Mouse (Mus musculus) liver, postnatal 0 days (tissue): ENCODE measurements around the gene Gm20388. TPM values are rescaled to one million over a fixed set of nuclear protein-coding genes. Genes with fewer than 3 reads are reported as not detected.

Experiments used
- ATAC-seq: fragments of 200-750 bp; cut with Nextera tagmentation; 2 replicates; pipeline ENCODE4 v1.8.0; 2017; ENCODE audit warnings: mild to moderate bottlenecking, moderate library complexity
- DNase-seq: peaks from one replicate; pipeline ENCODE4 v3.0.0-alpha.2; 2016
- H3K27ac ChIP-seq: fragments of 300-500 bp; sonication (generic); 2 replicates; pipeline ENCODE4 v1.5.1; 2014; ENCODE audit warnings: antibody characterized with exemption, moderate library complexity, mild to moderate bottlenecking, low read depth
- H3K27me3 ChIP-seq: fragments of 300-500 bp; sonication (generic); 2 replicates; pipeline ENCODE4 v1.6.1; 2014; ENCODE audit warnings: low read length, control low read depth, mixed read lengths; ENCODE audit not compliant: insufficient read depth
- H3K36me3 ChIP-seq: fragments of 300-500 bp; sonication (generic); replicated peaks from 2 replicates; pipeline ENCODE4 v1.6.1; 2014; ENCODE audit warnings: mild to moderate bottlenecking, control low read depth, low read length, moderate library complexity, mixed read lengths; ENCODE audit not compliant: insufficient read depth
- H3K4me1 ChIP-seq: fragments of 300-500 bp; sonication (generic); 2 replicates; pipeline ENCODE4 v1.6.1; 2014; ENCODE audit warnings: antibody characterized with exemption, mild to moderate bottlenecking, control low read depth; ENCODE audit not compliant: insufficient read depth
- H3K4me2 ChIP-seq: fragments of 300-500 bp; sonication (generic); 2 replicates; pipeline ENCODE4 v1.6.1; 2014; ENCODE audit warnings: low read depth, mild to moderate bottlenecking, low read length, moderate library complexity, mixed read lengths
- H3K4me3 ChIP-seq: fragments of 300-500 bp; sonication (generic); 2 replicates; pipeline ENCODE4 v1.5.1; 2014; ENCODE audit warnings: low read depth, low read length
- H3K9ac ChIP-seq: fragments of 300-500 bp; sonication (generic); replicated peaks from 2 replicates; pipeline ENCODE4 v1.6.1; 2014; ENCODE audit warnings: mild to moderate bottlenecking, moderate library complexity
- H3K9me3 ChIP-seq: fragments of 300-500 bp; sonication (generic); 2 replicates; pipeline ENCODE4 v1.6.1; 2016; ENCODE audit warnings: mild to moderate bottlenecking, control low read depth, low read length, mixed read lengths
- CTCF ChIP-seq: sonication (generic); IDR thresholded peaks from 2 replicates; pipeline ENCODE4 v1.5.1; 2016; ENCODE audit warnings: antibody characterized with exemption, low read depth
- EP300 ChIP-seq: IDR thresholded peaks from 2 replicates; pipeline ENCODE4 v1.6.1; 2016; ENCODE audit warnings: antibody characterized with exemption, low read depth, mild to moderate bottlenecking
- WGBS: fragments of 180-500 bp; shearing (Covaris S2); extraction: QIAGEN DNeasy Blood & Tissue Kit; methylation state at CpG from one replicate; pipeline ENCODE4 v1.1.7; 2014; ENCODE audit not compliant: insufficient replicate concordance; 5-methylcytosine and 5-hydroxymethylcytosine counted together
- polyA plus RNA-seq: library from polyadenylated mRNA; unstranded; fragments of >200 nt; fragmentation: Nextera tagmentation; extraction: Ambion mirVana; gene quantifications from 2 replicates; pipeline ENCODE4 v1.2.1, GENCODE M21; 2015

Gene Gm20388
- polyA plus RNA-seq, 1 experiment from 2014 or later, result not detected

DNA sequence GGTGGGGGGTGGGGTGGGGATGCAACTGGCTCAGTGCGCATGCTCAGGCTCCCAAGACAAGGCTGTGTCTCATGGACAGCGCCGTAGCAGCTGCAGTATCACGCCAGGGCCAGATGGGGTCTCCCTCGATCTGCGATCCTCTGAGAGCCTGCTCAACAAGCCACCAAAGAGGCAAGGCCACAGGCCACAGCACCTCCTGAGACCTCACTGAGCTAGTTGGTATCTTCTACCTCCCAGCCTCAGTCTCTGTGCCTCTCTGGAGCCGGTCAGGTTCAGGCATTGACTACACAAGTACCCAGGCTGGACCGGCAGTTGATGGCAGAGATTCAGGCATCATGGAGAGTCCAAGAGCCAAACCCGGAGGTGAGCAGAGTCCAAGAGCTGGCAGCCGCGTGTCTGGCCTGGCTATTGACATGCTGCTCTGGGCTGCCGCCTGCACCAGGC lies 1807.4 kb downstream of the Gm20388 start:
- ATAC-seq, result peak; percentile 57
- peaks cover 4% of the 10 kb centered on the region; the same call in 1 of the 2 replicates for H3K27me3 ChIP-seq

DNA sequence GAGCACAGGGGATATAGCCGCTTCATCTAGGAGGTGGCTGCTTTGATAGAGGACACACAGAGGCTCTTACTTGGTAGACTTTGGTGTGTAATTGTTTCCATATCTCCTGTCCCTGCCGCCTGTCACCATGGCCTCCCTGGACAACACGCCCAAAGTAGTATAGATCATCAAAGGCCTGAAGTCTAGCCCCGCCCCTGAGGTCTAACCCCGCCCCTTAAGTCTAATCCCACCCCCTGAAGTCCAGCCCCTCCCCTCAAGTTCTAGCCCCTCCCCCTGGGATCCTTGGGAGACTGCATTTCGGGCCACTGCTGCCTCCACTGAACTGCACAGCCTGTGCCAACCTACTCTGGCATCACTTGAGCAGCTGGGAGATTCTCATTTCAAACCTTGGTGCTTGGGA lies 1808.3 kb downstream of the Gm20388 start:
- ATAC-seq (no peak), DNase-seq (no peak)
- no peak overlapping the region for H3K9ac ChIP-seq
- no peak overlapping the region for H3K4me2 ChIP-seq
- H3K27ac ChIP-seq, result no peak overlapping the region
- no peak for TF ChIP-seq CTCF
- TF ChIP-seq EP300, result no peak
- H3K4me3 ChIP-seq, result no peak overlapping the region
- no peaks in the 10 kb centered on the region for H3K9me3 ChIP-seq
- no peaks in the 10 kb centered on the region for H3K4me1 ChIP-seq
- peaks cover 4% of the 10 kb centered on the region; the same call in 1 of the 2 replicates for H3K27me3 ChIP-seq
- 58% methylated on average over 6 of the region's 6 CpGs for WGBS
- no peaks in the 10 kb centered on the region for H3K36me3 ChIP-seq

More for the DNA sequence above, 1807.4 kb downstream of the Gm20388 start:
- Histone ChIP-seq H3K27ac (no peak overlapping the region), H3K36me3 (no peaks in the 10 kb centered on the region), H3K9ac (no peak overlapping the region), H3K4me1 (no peaks in the 10 kb centered on the region), H3K4me2 (no peak overlapping the region), H3K9me3 (no peaks in the 10 kb centered on the region), H3K4me3 (no peak overlapping the region)
- peak; percentile 73 for DNase-seq
- TF ChIP-seq EP300 (no peak), CTCF (peak; percentile 81)
- 26% methylated on average over 12 of the region's 12 CpGs for WGBS

DNA sequence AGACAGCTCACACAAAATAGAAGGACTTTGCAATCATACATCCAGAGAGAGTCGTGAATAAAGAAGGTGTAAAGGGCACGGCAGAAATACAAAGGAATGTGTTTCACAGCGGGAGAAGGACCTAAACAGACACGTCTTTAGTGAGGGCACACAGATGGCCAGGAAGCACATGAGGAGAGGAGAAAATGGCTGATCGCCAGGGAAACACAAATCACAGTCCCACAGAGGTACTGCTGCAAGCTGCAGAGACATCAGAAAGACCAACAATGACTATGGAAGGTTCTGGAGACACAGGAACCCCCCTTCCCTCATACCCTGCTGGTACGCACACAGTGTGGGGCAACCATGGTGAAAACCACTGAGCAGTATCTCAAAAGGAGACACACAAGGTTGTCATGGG lies 1810.4 kb downstream of the Gm20388 start:
- ATAC-seq, result no peak
- H3K4me1 ChIP-seq, result no peaks in the 10 kb centered on the region
- H3K9me3 ChIP-seq, result no peaks in the 10 kb centered on the region
- peaks cover 4% of the 10 kb centered on the region; the same call in 1 of the 2 replicates for H3K27me3 ChIP-seq
- DNase-seq, result no peak
- no peak overlapping the region for H3K27ac ChIP-seq
- no peaks in the 10 kb centered on the region for H3K36me3 ChIP-seq
- TF ChIP-seq CTCF, result no peak
- TF ChIP-seq EP300, result no peak
- H3K4me2 ChIP-seq, result no peak overlapping the region
- WGBS, result 60% methylated on average over 6 of the region's 6 CpGs
- no peak overlapping the region for H3K4me3 ChIP-seq
- H3K9ac ChIP-seq, result no peak overlapping the region

- no peak overlapping the region for H3K4me3 ChIP-seq
- 73% methylated on average over 10 of the region's 12 CpGs for WGBS
Observed at GRCm38 (mm10) chr8:121723846-121724245, 1813.2 kb downstream of the Gm20388 start.

GRCm38 (mm10) chr8:121727164-121727563 lies 1816.5 kb downstream of the Gm20388 start:
- Histone ChIP-seq H3K4me3 (no peak overlapping the region), H3K9me3 (no peaks in the 10 kb centered on the region), H3K27ac (no peak overlapping the region), H3K36me3 (no peaks in the 10 kb centered on the region), H3K4me2 (no peak overlapping the region), H3K27me3 (peaks cover 39% of the 10 kb centered on the region), H3K4me1 (no peaks in the 10 kb centered on the region), H3K9ac (no peak overlapping the region)
- TF ChIP-seq CTCF (no peak), EP300 (no peak)
- WGBS, result 61% methylated on average over 3 of the region's 3 CpGs
- no peak for ATAC-seq
- DNase-seq, result no peak

More at GRCm38 (mm10) chr8:121723846-121724245, 1813.2 kb downstream of the Gm20388 start:
- no peak for DNase-seq
- no peak for TF ChIP-seq EP300
- no peak for TF ChIP-seq CTCF
- H3K9me3 ChIP-seq, result no peaks in the 10 kb centered on the region
- H3K9ac ChIP-seq, result no peak overlapping the region
- H3K4me1 ChIP-seq, result no peaks in the 10 kb centered on the region
- H3K27ac ChIP-seq, result no peak overlapping the region
- no peaks in the 10 kb centered on the region for H3K36me3 ChIP-seq
- ATAC-seq, result no peak
- H3K27me3 ChIP-seq, result peaks cover 9% of the 10 kb centered on the region
- H3K4me2 ChIP-seq, result no peak overlapping the region

DNA sequence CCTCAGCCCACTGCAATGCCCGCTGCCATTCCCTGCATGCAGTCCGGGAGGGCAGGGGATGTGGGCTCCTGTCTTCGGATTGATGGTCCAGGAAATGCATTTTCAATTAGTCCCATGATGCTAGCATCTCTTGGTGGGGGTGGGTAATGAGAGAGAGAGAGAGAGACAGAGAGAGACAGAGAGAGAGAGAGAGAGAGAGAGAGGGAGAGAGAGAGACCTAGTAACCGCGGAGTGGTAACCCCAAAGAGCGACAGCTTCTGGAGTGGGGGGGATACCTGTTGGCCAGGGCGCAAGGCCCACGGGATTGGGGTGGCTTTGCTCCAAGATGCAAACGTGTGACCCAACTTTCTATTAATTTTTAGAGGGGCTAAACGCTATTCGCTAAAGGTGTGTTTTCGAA lies 1818.7 kb downstream of the Gm20388 start, which contains the start of gene Jph3:
Jph3 (plus strand) TSS at position 301 of the 400 bp plus-strand sequence.
- no peaks in the 10 kb centered on the region for H3K9me3 ChIP-seq
- peaks cover 44% of the 10 kb centered on the region for H3K27me3 ChIP-seq

GRCm38 (mm10) chr8:121729754-121730153 lies 1819.1 kb downstream of the Gm20388 start:
- H3K27me3 ChIP-seq, result peaks cover 44% of the 10 kb centered on the region
- no peak for DNase-seq
- TF ChIP-seq CTCF (no peak), EP300 (no peak)
- peak overlapping the region; percentile 44; the same call in 1 of the 2 replicates for H3K4me2 ChIP-seq
- H3K4me1 ChIP-seq, result no peaks in the 10 kb centered on the region
- WGBS, result 0% methylated on average over 38 of the region's 54 CpGs
- H3K36me3 ChIP-seq, result no peaks in the 10 kb centered on the region
- H3K9ac ChIP-seq, result no peak overlapping the region
- H3K4me3 ChIP-seq, result no peak overlapping the region
- H3K27ac ChIP-seq, result no peak overlapping the region
- no peaks in the 10 kb centered on the region for H3K9me3 ChIP-seq
- no peak for ATAC-seq

More for the DNA sequence above, 1818.7 kb downstream of the Gm20388 start, which contains the start of gene Jph3:
- DNase-seq (no peak), ATAC-seq (no peak)
- no peak within 1 kb of the TSS for H3K9ac ChIP-seq
- H3K27ac ChIP-seq, result no peak within 1 kb of the TSS
- 9% methylated on average over 12 of the region's 12 CpGs for WGBS
- H3K36me3 ChIP-seq, result no peaks in the 10 kb centered on the region
- H3K4me2 ChIP-seq, result peak within 1 kb of the TSS; percentile 44; the same call in 1 of the 2 replicates
- H3K4me3 ChIP-seq, result no peak within 1 kb of the TSS
- TF ChIP-seq EP300 (no peak), CTCF (no peak)
- no peaks in the 10 kb centered on the region for H3K4me1 ChIP-seq
